Mouse (Mus musculus) hindbrain, embryonic 10.5 days (tissue): ENCODE results near the gene Lrpprc. TPM values are rescaled to one million over a fixed set of nuclear protein-coding genes. Genes with fewer than 3 reads are reported as not detected.

Experiments
- polyA plus RNA-seq: library from polyadenylated mRNA; unstranded; fragments of >200 nt; fragmentation: Nextera tagmentation; extraction: Ambion mirVana; gene quantifications from 2 replicates; pipeline ENCODE4 v1.2.1, GENCODE M21; 2016

The Lrpprc gene
- polyA plus RNA-seq, 1 experiment from 2014 or later = 45.1 TPM

Other genes with a start within 250 kb of the Lrpprc start
- gene Dync2li1, start 164.3 kb downstream of the Lrpprc start, polyA plus RNA-seq = 29.4 and 30.0 TPM in 2 replicates
- gene Abcg8, start 114.5 kb downstream of the Lrpprc start, polyA plus RNA-seq = 0.10 and 0.15 TPM in 2 replicates
- gene Abcg5, start 107.8 kb downstream of the Lrpprc start, polyA plus RNA-seq = 2.6 and 3.2 TPM in 2 replicates
- gene Ppm1b, start 166.0 kb upstream of the Lrpprc start, polyA plus RNA-seq = 61.9 and 62.0 TPM in 2 replicates
- 0.37 and 0.44 TPM in 2 replicates for gene Slc3a1, start 237.6 kb upstream of the Lrpprc start, polyA plus RNA-seq